Mouse (Mus musculus) G1E (cell line): ENCODE measurements around the gene Obp2a.

ENCODE experiments used
- CTCF ChIP-seq: IDR thresholded peaks from 2 replicates; pipeline ENCODE4 v1.5.1; 2012; ENCODE audit warnings: low read depth, low read length, inconsistent platforms, mixed read lengths
- GATA1 ChIP-seq: IDR thresholded peaks from 2 replicates; pipeline ENCODE4 v1.6.1; 2012; ENCODE audit warnings: borderline replicate concordance, low read length, inconsistent platforms, mixed read lengths
- POLR2AphosphoS5 ChIP-seq: IDR thresholded peaks from 2 replicates; pipeline ENCODE4 v1.6.1; 2012; ENCODE audit warnings: low read depth, low read length, inconsistent platforms; ENCODE audit not compliant: insufficient replicate concordance
- TAL1 ChIP-seq: conservative IDR thresholded peaks from 2 replicates; pipeline ENCODE4 v1.6.1; 2012; ENCODE audit warnings: low read depth, low read length, inconsistent platforms, mixed read lengths

DNA sequence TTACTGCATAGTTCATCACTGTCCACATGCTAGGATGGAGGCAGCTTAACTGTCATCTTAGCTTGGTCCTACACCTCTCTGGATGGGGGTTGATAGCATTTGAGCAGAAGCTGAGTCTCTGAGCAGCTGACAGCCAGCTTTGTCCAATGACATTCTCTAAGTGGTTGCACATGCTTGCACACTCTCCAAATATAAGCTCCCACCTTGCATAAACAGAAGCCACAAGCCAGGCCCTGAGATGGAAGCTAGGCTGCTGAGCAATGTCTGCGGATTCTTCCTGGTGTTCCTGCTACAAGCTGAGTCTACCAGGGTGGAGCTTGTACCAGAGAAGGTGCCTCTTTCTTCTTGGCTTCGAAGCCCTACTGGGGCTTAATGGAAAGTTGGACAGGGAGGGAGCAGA, 46.9 kb upstream of the Obp2a start, which contains the start of gene Lcn8:
- TF ChIP-seq GATA1 = no peak
- TF ChIP-seq CTCF = no peak
- TF ChIP-seq POLR2AphosphoS5 = no peak
- TF ChIP-seq TAL1 = no peak
